Mouse (Mus musculus): ENCODE results near the gene Map10. TPM values are rescaled to one million over a fixed set of nuclear protein-coding genes. Genes with fewer than 3 reads are reported as not detected.
A peak's percentile ranks its signal among the peaks of the same experiment; 100 is the strongest.

Map10 gene
- polyA plus RNA-seq, 1 experiment: not detected

- no peak overlapping the region for H3ac ChIP-seq (ENCODE audit: control insufficient read depth, insufficient read length)
- H3K4me2 ChIP-seq (ENCODE audit: low read depth): peak overlapping the region; percentile 15
- no peaks in the 10 kb centered on the region for H3K27me3 ChIP-seq (ENCODE audit: control insufficient read depth, insufficient read depth, insufficient read length)
- H3K79me2 ChIP-seq (ENCODE audit: control insufficient read depth, insufficient read depth): no peaks in the 10 kb centered on the region
- no peaks in the 10 kb centered on the region for H3K36me3 ChIP-seq (ENCODE audit: control insufficient read depth, insufficient read depth)
- no peak overlapping the region for H3K4me3 ChIP-seq
- TF ChIP-seq TCF12 (IDR thresholded peaks at IDR 0.05; ENCODE audit: insufficient read depth, poor library complexity, severe bottlenecking): no peak
- TF ChIP-seq MYOG (IDR thresholded peaks at IDR 0.05; ENCODE audit: control insufficient read depth in 1 of 3, insufficient read depth in 1 of 3, insufficient read length in 2 of 3, low read depth in 2 of 3): no peak
- no peak for TF ChIP-seq REST (IDR thresholded peaks at IDR 0.05; ENCODE audit: insufficient read depth, insufficient read length)
- no peak for TF ChIP-seq SRF (IDR thresholded peaks at IDR 0.05; ENCODE audit: control insufficient read depth, insufficient read length, low read depth)
- TF ChIP-seq USF1 (IDR thresholded peaks at IDR 0.05; ENCODE audit: low read depth): no peak
- TF ChIP-seq CEBPB (IDR thresholded peaks at IDR 0.05; ENCODE audit: insufficient read depth, poor library complexity, severe bottlenecking): no peak
- TF ChIP-seq POLR2AphosphoS2 (IDR thresholded peaks at IDR 0.05; ENCODE audit: insufficient read length, low read depth): no peak
- no peak for TF ChIP-seq MAX (IDR thresholded peaks at IDR 0.05; ENCODE audit: low read depth)
- TF ChIP-seq TCF3 (IDR thresholded peaks at IDR 0.05; ENCODE audit: insufficient read length, low read depth): no peak
- TF ChIP-seq MYOD1 (IDR thresholded peaks at IDR 0.05; ENCODE audit: control insufficient read depth in 1 of 3, insufficient read length in 2 of 3, low read depth in 2 of 3): no peak
- TF ChIP-seq E2F4 (IDR thresholded peaks at IDR 0.05; ENCODE audit: insufficient read depth): no peak
- no peak for TF ChIP-seq POLR2A (IDR thresholded peaks at IDR 0.05; ENCODE audit: insufficient read length, low read depth)
Measured at GRCm38 (mm10) chr8:125680851-125681408, 11.3 kb downstream of the Map10 start.

GRCm38 (mm10) chr8:125685216-125685760, 15.7 kb downstream of the Map10 start:
- TF ChIP-seq POLR2A (IDR thresholded peaks at IDR 0.05; ENCODE audit: insufficient read length, low read depth) (no peak), TCF3 (IDR thresholded peaks at IDR 0.05; ENCODE audit: insufficient read length, low read depth) (no peak), MYOG (IDR thresholded peaks at IDR 0.05; ENCODE audit: control insufficient read depth in 1 of 3, insufficient read depth in 1 of 3, insufficient read length in 2 of 3, low read depth in 2 of 3) (no peak), USF1 (IDR thresholded peaks at IDR 0.05; ENCODE audit: low read depth) (no peak), SRF (IDR thresholded peaks at IDR 0.05; ENCODE audit: control insufficient read depth, insufficient read length, low read depth) (no peak), MYOD1 (IDR thresholded peaks at IDR 0.05; ENCODE audit: control insufficient read depth in 1 of 3, insufficient read length in 2 of 3, low read depth in 2 of 3) (no peak), TCF12 (IDR thresholded peaks at IDR 0.05; ENCODE audit: insufficient read depth, poor library complexity, severe bottlenecking) (no peak), CEBPB (IDR thresholded peaks at IDR 0.05; ENCODE audit: insufficient read depth, poor library complexity, severe bottlenecking) (no peak), POLR2AphosphoS2 (IDR thresholded peaks at IDR 0.05; ENCODE audit: insufficient read length, low read depth) (no peak), MAX (IDR thresholded peaks at IDR 0.05; ENCODE audit: low read depth) (no peak)
- Histone ChIP-seq H3K79me2 (ENCODE audit: control insufficient read depth, insufficient read depth) (no peaks in the 10 kb centered on the region), H3K36me3 (ENCODE audit: control insufficient read depth, insufficient read depth) (no peaks in the 10 kb centered on the region), H3ac (ENCODE audit: control insufficient read depth, insufficient read length) (no peak overlapping the region), H3K27me3 (ENCODE audit: control insufficient read depth, insufficient read depth, insufficient read length) (no peaks in the 10 kb centered on the region), H3K4me3 (no peak overlapping the region), H3K4me2 (ENCODE audit: low read depth) (no peak overlapping the region)

- no peak for TF ChIP-seq CEBPB (IDR thresholded peaks at IDR 0.05; ENCODE audit: insufficient read depth, poor library complexity, severe bottlenecking)
- no peak for TF ChIP-seq TCF12 (IDR thresholded peaks at IDR 0.05; ENCODE audit: insufficient read depth, poor library complexity, severe bottlenecking)
- TF ChIP-seq POLR2A (IDR thresholded peaks at IDR 0.05; ENCODE audit: insufficient read length, low read depth): no peak
- TF ChIP-seq MYOD1 (IDR thresholded peaks at IDR 0.05; ENCODE audit: control insufficient read depth in 1 of 3, insufficient read length in 2 of 3, low read depth in 2 of 3): no peak
- TF ChIP-seq MAX (IDR thresholded peaks at IDR 0.05; ENCODE audit: low read depth): no peak
- TF ChIP-seq SRF (IDR thresholded peaks at IDR 0.05; ENCODE audit: control insufficient read depth, insufficient read length, low read depth): no peak
- no peak for TF ChIP-seq REST (IDR thresholded peaks at IDR 0.05; ENCODE audit: insufficient read depth, insufficient read length)
- TF ChIP-seq E2F4 (IDR thresholded peaks at IDR 0.05; ENCODE audit: insufficient read depth): no peak
- TF ChIP-seq POLR2AphosphoS2 (IDR thresholded peaks at IDR 0.05; ENCODE audit: insufficient read length, low read depth): no peak
- TF ChIP-seq MYOG (IDR thresholded peaks at IDR 0.05; ENCODE audit: control insufficient read depth in 1 of 3, insufficient read depth in 1 of 3, insufficient read length in 2 of 3, low read depth in 2 of 3): no peak
- TF ChIP-seq TCF3 (IDR thresholded peaks at IDR 0.05; ENCODE audit: insufficient read length, low read depth): no peak
- TF ChIP-seq USF1 (IDR thresholded peaks at IDR 0.05; ENCODE audit: low read depth): no peak
- no peaks in the 10 kb centered on the region for H3K79me2 ChIP-seq (ENCODE audit: control insufficient read depth, insufficient read depth)
- no peaks in the 10 kb centered on the region for H3K36me3 ChIP-seq (ENCODE audit: control insufficient read depth, insufficient read depth)
- H3K27me3 ChIP-seq (ENCODE audit: control insufficient read depth, insufficient read depth, insufficient read length): no peaks in the 10 kb centered on the region
- H3K4me3 ChIP-seq: no peak overlapping the region
- H3K4me2 ChIP-seq (ENCODE audit: low read depth): no peak overlapping the region
- no peak overlapping the region for H3ac ChIP-seq (ENCODE audit: control insufficient read depth, insufficient read length)
Measured at GRCm38 (mm10) chr8:125686221-125686865, 16.7 kb downstream of the Map10 start.

GRCm38 (mm10) chr8:125690166-125690915, 20.7 kb downstream of the Map10 start:
- H3K4me3 ChIP-seq: no peak overlapping the region
- no peaks in the 10 kb centered on the region for H3K79me2 ChIP-seq (ENCODE audit: control insufficient read depth, insufficient read depth)
- no peak overlapping the region for H3K4me2 ChIP-seq (ENCODE audit: low read depth)
- H3K27me3 ChIP-seq (ENCODE audit: control insufficient read depth, insufficient read depth, insufficient read length): no peaks in the 10 kb centered on the region
- H3K36me3 ChIP-seq (ENCODE audit: control insufficient read depth, insufficient read depth): no peaks in the 10 kb centered on the region
- TF ChIP-seq REST (IDR thresholded peaks at IDR 0.05; ENCODE audit: insufficient read depth, insufficient read length) (no peak), MAX (IDR thresholded peaks at IDR 0.05; ENCODE audit: low read depth) (no peak), MYOG (IDR thresholded peaks at IDR 0.05; ENCODE audit: control insufficient read depth in 1 of 3, insufficient read depth in 1 of 3, insufficient read length in 2 of 3, low read depth in 2 of 3) (no peak), USF1 (IDR thresholded peaks at IDR 0.05; ENCODE audit: low read depth) (no peak), POLR2AphosphoS2 (IDR thresholded peaks at IDR 0.05; ENCODE audit: insufficient read length, low read depth) (no peak), TCF12 (IDR thresholded peaks at IDR 0.05; ENCODE audit: insufficient read depth, poor library complexity, severe bottlenecking) (no peak), CEBPB (IDR thresholded peaks at IDR 0.05; ENCODE audit: insufficient read depth, poor library complexity, severe bottlenecking) (no peak), TCF3 (IDR thresholded peaks at IDR 0.05; ENCODE audit: insufficient read length, low read depth) (no peak), MYOD1 (IDR thresholded peaks at IDR 0.05; ENCODE audit: control insufficient read depth in 1 of 3, insufficient read length in 2 of 3, low read depth in 2 of 3) (no peak), POLR2A (IDR thresholded peaks at IDR 0.05; ENCODE audit: insufficient read length, low read depth) (no peak), E2F4 (IDR thresholded peaks at IDR 0.05; ENCODE audit: insufficient read depth) (no peak), SRF (IDR thresholded peaks at IDR 0.05; ENCODE audit: control insufficient read depth, insufficient read length, low read depth) (no peak)
- no peak overlapping the region for H3ac ChIP-seq (ENCODE audit: control insufficient read depth, insufficient read length)

Data from myocyte (in vitro differentiated cells).